In the genomic region with DNA sequence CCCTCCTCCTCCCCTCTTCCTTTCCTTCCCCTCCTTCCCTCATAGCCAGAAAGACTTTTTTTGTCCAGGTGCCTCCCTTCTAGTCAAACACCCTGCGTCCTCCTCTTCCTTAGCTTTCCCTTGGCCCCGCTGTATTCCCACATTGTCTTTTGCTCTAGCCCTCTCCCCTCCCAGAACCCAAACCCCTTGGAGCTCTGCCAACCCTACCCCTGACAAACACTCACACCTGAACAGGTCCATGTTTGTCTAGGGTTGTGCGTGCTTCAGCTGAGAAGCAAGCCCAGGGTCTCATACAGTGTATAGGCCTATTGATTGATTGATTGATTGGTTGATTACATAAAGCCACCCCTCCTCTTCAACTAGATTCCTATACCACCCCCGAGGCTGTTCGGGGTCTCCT, we compare ENCODE assay signal across 14 mouse cellular contexts. TPM values are rescaled to one million over a fixed set of nuclear protein-coding genes. Genes with fewer than 3 reads are reported as not detected.
DNase-seq lines count a peak whose midpoint lies in the region; TF ChIP-seq lines count a peak whose summit lies in the region.
"Had no signal": no experiment of that assay in that cellular context is flagged by ENCODE, and none has a peak within 500 bp of the region (broad histone marks: within the 10 kb centered on the region; RNA-seq: fewer than 3 reads in every experiment).

No protein-coding gene starts in this region.

- H3K4me3 ChIP-seq in cerebellum, adult 2 months (replicated peaks; ENCODE audit: insufficient read depth, low read depth, low read length): no peak overlapping the region
- H3K4me3 ChIP-seq in gastrocnemius, adult 2 months: peak overlapping the region; percentile 74; the same call in 1 of the 2 replicates
- H3K4me3 ChIP-seq in layer of hippocampus, adult 2 months: no peak overlapping the region
- no peak overlapping the region for H3K4me3 ChIP-seq in embryonic fibroblast, embryonic 13.5 days (ENCODE audit: insufficient read depth, low read length)

- peaks cover 11% of the 10 kb centered on the region for H3K4me1 ChIP-seq in cerebellum, adult 2 months (ENCODE audit: control insufficient read depth, insufficient read depth, low read length)
- peaks cover 12% of the 10 kb centered on the region; the same call in 1 of the 2 replicates for H3K4me1 ChIP-seq in embryonic fibroblast, embryonic 13.5 days (ENCODE audit: control insufficient read depth, insufficient read depth, low read length)

- DNase-seq in cerebellum, adult 11 months: peak; percentile 21
- DNase-seq in cerebellum, adult 2 months: no peak
- no peak for DNase-seq in gastrocnemius, adult 2 months
- DNase-seq in gastrocnemius, adult 8-10 months (ENCODE audit: low spot score in 2 of 2): no peak
- no peak for DNase-seq in layer of hippocampus, adult 2 months (ENCODE audit: low spot score in 2 of 2)
- no peak for DNase-seq in layer of hippocampus, adult 11-12 months (ENCODE audit: low spot score)
- no peak for DNase-seq in ovary, postnatal 36 days (ENCODE audit: low spot score)
- DNase-seq: liver; thymus, adult 18-20 months had no signal

- no peak overlapping the region for H3K27ac ChIP-seq in cerebellum, adult 2 months (ENCODE audit: insufficient read depth, low read length)
- H3K27ac ChIP-seq in gastrocnemius, adult 2 months: peak overlapping the region; percentile 83; the same call in 1 of the 2 replicates
- H3K27ac ChIP-seq in layer of hippocampus, adult 2 months: peak overlapping the region; percentile 97
- no peak overlapping the region for H3K27ac ChIP-seq in embryonic fibroblast, embryonic 13.5 days (ENCODE audit: insufficient read depth, low read length)
- H3K27ac ChIP-seq: embryonic facial prominence, embryonic 15.5 days had no signal

- 86% methylated on average over 5 of the region's 5 CpGs for WGBS in cerebellum, adult 2 months

- no peak for TF ChIP-seq POLR2A in cerebellum, adult 2 months (IDR thresholded peaks at IDR 0.05; ENCODE audit: borderline replicate concordance, insufficient read depth, low read length)
- 0 out of 2 replicates have a peak, but pooled peaks have one; percentile 11 for TF ChIP-seq POLR2A in embryonic fibroblast, embryonic 13.5 days (IDR thresholded peaks at IDR 0.05; ENCODE audit: low read depth, low read length)

- intact Hi-C loops in gastrocnemius, adult 2 months (cut with DNase I): loop anchor here (2.0 to 5.0 kb wide), 4 partner anchors 57 to 217 kb away; partner anchors contain the start of genes Elf3, Rnpep and Timm17a

- TF ChIP-seq CTCF in cerebellum, adult 2 months (IDR thresholded peaks at IDR 0.05; ENCODE audit: borderline replicate concordance, insufficient read depth, low read depth, low read length): no peak
- TF ChIP-seq CTCF in gastrocnemius, adult 2 months (IDR thresholded peaks at IDR 0.05): no peak
- TF ChIP-seq CTCF in layer of hippocampus, adult 2 months (conservative IDR thresholded peaks at IDR 0.05): no peak
- TF ChIP-seq CTCF in embryonic fibroblast, embryonic 13.5 days (IDR thresholded peaks at IDR 0.05; ENCODE audit: borderline replicate concordance, insufficient read depth, low read length): no peak

- no peaks in the 10 kb centered on the region for H3K27me3 ChIP-seq in cerebellum, adult 2 months (ENCODE audit: control insufficient read depth, insufficient read depth, low read length)
- H3K27me3 ChIP-seq: CH12.LX; embryonic facial prominence, embryonic 15.5 days had no signal

RNA-seq across cellular contexts. Expression of gene Shisa4, which starts 5.6 kb away (rescaled TPM):
- 130 and 147 TPM in 2 replicates for polyA plus RNA-seq in cerebellum, adult 2 months (2012; rRNA removed)
- 100 to 1,000 TPM; 139 to 152 TPM for total RNA-seq in gastrocnemius, adult 2 months (2021)
- total RNA-seq in gastrocnemius, adult 8-10 months (2022): 100 to 1,000 TPM; 128 to 167 (median 156) TPM
- total RNA-seq in layer of hippocampus, adult 2 months (2021): 100 to 1,000 TPM; 121 TPM
- 82.8 and 101 TPM in 2 replicates for polyA plus RNA-seq in embryonic fibroblast, embryonic 13.5 days (2011; ENCODE audit: insufficient read length, low read depth, missing spikeins)
- total RNA-seq: neutrophil, adult 5-6 weeks had no signal

RNA-seq across cellular contexts. Expression of gene Lmod1, which starts 44.8 kb away (rescaled TPM):
- 0.47 and 0.59 TPM in 2 replicates for polyA plus RNA-seq in cerebellum, adult 2 months (2012; rRNA removed)
- total RNA-seq in gastrocnemius, adult 2 months (2021): 1 to 10 TPM; 4.5 to 5.3 TPM
- total RNA-seq in gastrocnemius, adult 8-10 months (2022): 1 to 10 TPM; 2.9 to 4.8 (median 3.5) TPM
- under 1 TPM; 0.39 to 0.61 TPM for total RNA-seq in layer of hippocampus, adult 2 months (2021)
- polyA plus RNA-seq in embryonic fibroblast, embryonic 13.5 days (2011; ENCODE audit: insufficient read length, low read depth, missing spikeins): 47.9 and 79.9 TPM in 2 replicates
- total RNA-seq: CH12.LX; common myeloid progenitor, adult 5-6 weeks; neutrophil, adult 5-6 weeks had no signal

RNA-seq across cellular contexts. Expression of gene Timm17a, which starts 55.8 kb away (rescaled TPM):
- 104 and 110 TPM in 2 replicates for polyA plus RNA-seq in cerebellum, adult 2 months (2012; rRNA removed)
- total RNA-seq in gastrocnemius, adult 2 months (2021): 100 to 1,000 TPM; 282 to 343 TPM
- total RNA-seq in gastrocnemius, adult 8-10 months (2022): 100 to 1,000 TPM; 246 to 345 (median 298) TPM
- total RNA-seq in layer of hippocampus, adult 2 months (2021): 100 to 1,000 TPM; 177 to 178 TPM
- polyA plus RNA-seq in embryonic fibroblast, embryonic 13.5 days (2011; ENCODE audit: insufficient read length, low read depth, missing spikeins): 108 and 181 TPM in 2 replicates

Comparison
In these comparisons a context has a peak if more than half of its experiments do, and no peak if none do; other contexts are left out.
1. H3K27ac ChIP-seq: peak in gastrocnemius, adult 2 months (single experiment) and layer of hippocampus, adult 2 months (single experiment); none in cerebellum, adult 2 months (single experiment) and embryonic fibroblast, embryonic 13.5 days (single experiment).